Mouse (Mus musculus) embryonic facial prominence, embryonic 11.5 days (tissue): Measurements from ENCODE around the gene BC147527. TPM values are rescaled to one million over a fixed set of nuclear protein-coding genes. Genes with fewer than 3 reads are reported as not detected.

Source experiments
- polyA plus RNA-seq: library from polyadenylated mRNA; unstranded; fragments of >200 nt; fragmentation: Nextera tagmentation; extraction: Ambion mirVana; gene quantifications from 2 replicates; pipeline ENCODE4 v1.2.1, GENCODE M21; 2014

The BC147527 gene
- polyA plus RNA-seq, 1 experiment from 2014 or later, result 0.17 TPM

Other genes with a start within 250 kb of the BC147527 start
- gene Gm21188, start 248.2 kb upstream of the BC147527 start, polyA plus RNA-seq, result not detected in 2 replicates
- not detected in 2 replicates for gene Gm20767, start 160.1 kb upstream of the BC147527 start, polyA plus RNA-seq
- not detected in 2 replicates for gene Gm21818, start 128.0 kb upstream of the BC147527 start, polyA plus RNA-seq
- not detected in 2 replicates for gene Gm21762, start 84.4 kb upstream of the BC147527 start, polyA plus RNA-seq
- gene Gm21731, start 61.3 kb upstream of the BC147527 start, polyA plus RNA-seq, result not detected in 2 replicates
- not detected in 2 replicates for gene AF067061, start 37.3 kb upstream of the BC147527 start, polyA plus RNA-seq
- not detected in 2 replicates for gene Tcstv3, start 16.5 kb downstream of the BC147527 start, polyA plus RNA-seq